Mouse (Mus musculus) mouse trophoblast stem cell (cell line): ENCODE results near the gene Emp3.

Source experiments
- in situ Hi-C, 2 experiments: fragments of 300-500 bp; cut with MseI, MboI; formaldehyde crosslinking; loops; 2 replicates in 1 of 2; 3 replicates in 1 of 2; pipeline ENCODE4 v1.15.1; 2025

The Emp3 gene

DNA sequence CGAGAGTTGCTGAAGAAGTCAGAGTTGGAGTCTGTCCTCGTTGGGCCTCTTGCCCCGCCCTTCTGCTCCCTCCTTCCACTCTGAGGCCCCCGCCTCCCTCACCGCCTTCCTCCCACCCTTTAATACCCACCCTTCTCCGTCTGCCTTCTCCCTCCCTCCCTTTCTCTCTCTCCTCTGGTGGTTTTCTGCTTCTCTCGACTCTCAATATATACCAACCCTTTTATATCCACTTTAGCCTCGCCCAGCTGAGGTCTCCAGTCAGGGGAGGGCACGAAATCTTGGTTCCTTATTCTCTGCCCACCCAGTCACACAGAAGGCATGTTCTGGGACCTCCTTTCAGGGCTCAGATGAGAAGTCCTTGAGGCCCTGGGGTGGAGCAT is at the start of gene Emp3:
Gene Emp3 (minus strand): TSS at position 163 of the 380 bp plus-strand sequence.
- in situ Hi-C loops, result no loop called here

- in situ Hi-C loops, result no loop called here
These were observed 35.4 kb upstream of the Emp3 start for GRCm38 (mm10) chr7:45956611-45957010.

DNA sequence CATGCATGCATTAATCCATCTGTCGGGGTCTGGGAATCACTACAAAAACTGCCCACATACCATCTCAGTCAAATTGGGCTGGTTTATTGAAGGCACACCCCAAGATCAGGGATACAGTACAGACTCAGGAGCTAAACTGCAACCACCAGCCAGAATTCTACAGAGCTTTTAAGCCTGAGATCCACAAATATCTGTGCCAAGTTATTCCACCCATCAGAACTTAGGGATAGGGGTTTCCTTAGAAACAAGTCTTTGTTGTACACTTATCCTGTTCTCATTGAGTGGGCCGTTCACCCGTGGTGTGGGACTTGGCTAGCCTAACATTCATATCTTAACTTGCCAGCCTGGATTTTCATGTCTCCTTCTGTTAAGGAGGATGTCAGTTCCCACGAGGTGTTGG is 27.9 kb upstream of the Emp3 start:
- in situ Hi-C loops, result no loop called here

GRCm38 (mm10) chr7:45943280-45943679 is 22.1 kb upstream of the Emp3 start:
- in situ Hi-C loops, result loop anchor here in 1 of 2 experiments (5.0 kb wide), 1 partner anchor 69 kb away; no protein-coding TSS in a partner anchor

DNA sequence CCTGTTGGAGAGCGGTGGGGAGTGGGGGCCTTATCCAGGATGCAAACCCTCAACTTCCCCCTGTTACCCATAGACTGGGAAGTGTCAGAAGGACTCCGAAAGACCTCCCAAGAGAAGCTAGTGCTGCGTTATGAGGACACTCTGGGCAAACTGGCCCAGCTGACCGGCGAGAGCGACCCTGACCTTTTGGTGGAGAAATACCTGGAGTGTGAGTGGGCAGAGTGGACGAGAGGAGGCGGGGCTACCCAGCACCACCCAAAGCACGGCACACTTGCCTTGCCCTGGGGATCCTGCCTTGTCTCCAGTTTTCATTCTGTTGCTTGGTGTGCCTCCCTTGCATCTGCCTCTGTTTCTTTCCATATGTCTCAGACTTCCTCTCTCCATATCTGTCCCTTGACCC is 20.8 kb upstream of the Emp3 start:
- in situ Hi-C loops, result loop anchor here in 1 of 2 experiments (5.0 kb wide), 1 partner anchor 70 kb away; no protein-coding TSS in a partner anchor

- in situ Hi-C loops, result loop anchor here (5.0 to 10.0 kb wide), 2 partner anchors 72 to 205 kb away; no protein-coding TSS in a partner anchor
These were observed 18.6 kb upstream of the Emp3 start for GRCm38 (mm10) chr7:45939836-45940235.

DNA sequence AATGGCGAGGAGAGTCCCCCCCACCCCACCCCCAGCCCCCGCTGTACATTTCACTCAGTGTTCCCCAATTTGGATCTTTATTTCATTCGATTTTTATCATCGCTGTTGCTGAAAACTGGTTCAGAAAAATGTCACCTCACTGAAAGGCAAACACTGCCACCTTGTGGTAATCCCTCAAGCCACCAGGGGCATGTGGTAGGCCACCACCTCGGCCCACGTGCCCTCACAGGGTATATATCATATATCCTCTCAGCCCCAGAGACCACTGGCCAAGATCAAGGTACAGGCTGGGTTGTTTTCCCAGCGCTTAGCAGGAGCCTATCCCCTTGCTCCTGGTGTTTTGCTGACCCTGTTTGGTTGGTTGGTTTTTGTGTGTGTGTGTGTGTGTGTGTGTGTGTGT is 13.9 kb upstream of the Emp3 start:
- in situ Hi-C loops, result loop anchor here (5.0 to 10.0 kb wide), 2 partner anchors 77 to 200 kb away; no protein-coding TSS in a partner anchor

DNA sequence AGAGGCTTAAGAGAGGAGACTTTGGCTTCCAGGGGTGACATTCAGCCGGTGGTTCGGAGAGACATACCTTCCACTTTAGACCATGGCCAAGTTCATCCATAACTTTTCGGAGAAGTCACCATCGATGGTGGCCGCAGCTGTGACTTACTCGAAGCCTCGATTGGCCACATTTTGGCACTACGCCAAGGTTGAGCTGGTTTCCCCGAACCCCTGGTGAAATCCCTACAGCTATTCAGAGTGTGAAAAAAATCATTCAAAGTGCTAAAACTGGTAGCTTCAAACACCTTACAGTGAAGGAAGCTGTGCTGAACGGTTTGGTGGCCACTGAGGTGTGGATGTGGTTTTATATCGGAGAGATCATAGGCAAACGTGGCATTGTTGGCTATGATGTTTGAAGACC is 12.6 kb upstream of the Emp3 start:
- in situ Hi-C loops, result loop anchor here in 1 of 2 experiments (10.0 kb wide), 1 partner anchor 199 kb away; no protein-coding TSS in a partner anchor

- in situ Hi-C loops, result loop anchor here in 1 of 2 experiments (10.0 kb wide), 1 partner anchor 195 kb away; no protein-coding TSS in a partner anchor
These were observed 8.5 kb upstream of the Emp3 start for GRCm38 (mm10) chr7:45929688-45930087.

- in situ Hi-C loops, result no loop called here
These were observed 7.6 kb upstream of the Emp3 start for GRCm38 (mm10) chr7:45928626-45929295.

GRCm38 (mm10) chr7:45924429-45924816 is 3.2 kb upstream of the Emp3 start:
- in situ Hi-C loops, result no loop called here

DNA sequence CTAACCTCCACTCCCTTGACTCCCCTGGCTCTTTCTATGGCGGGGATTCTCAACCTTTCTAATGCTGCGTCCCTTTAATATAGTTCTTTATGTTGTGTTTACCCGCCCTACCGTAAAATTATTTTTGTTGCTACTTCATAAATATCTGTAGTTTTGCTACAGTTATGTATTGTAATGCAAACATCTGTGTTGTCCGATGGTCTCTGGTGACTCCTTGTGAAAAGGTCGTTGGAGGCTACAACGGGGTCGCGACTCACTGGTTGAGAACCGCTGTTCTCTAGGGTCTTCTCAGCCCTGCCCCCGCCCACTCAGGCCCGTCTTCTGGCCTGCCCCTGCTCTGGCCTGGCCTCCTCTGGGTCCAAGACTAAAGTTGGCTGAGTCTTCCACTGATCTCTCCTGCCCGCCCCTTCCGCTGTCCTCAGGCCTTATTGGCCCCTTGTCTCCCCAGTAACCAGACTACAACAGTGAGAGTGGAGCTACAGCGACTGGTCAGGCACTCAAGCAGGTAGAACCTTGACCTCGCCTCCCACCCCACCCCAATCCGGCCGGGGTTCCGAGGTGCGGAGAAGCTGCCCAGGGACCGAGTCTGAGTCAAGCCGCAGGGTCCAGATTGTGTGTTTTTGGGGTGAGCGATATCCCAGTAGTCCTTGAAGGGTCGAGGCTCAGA is 2.7 kb upstream of the Emp3 start, which contains the start of gene Ccdc114:
Gene Ccdc114 (plus strand): TSS at position 311 of the 667 bp plus-strand sequence.
- in situ Hi-C loops, result no loop called here

- in situ Hi-C loops, result no loop called here
These were observed 1.9 kb upstream of the Emp3 start for GRCm38 (mm10) chr7:45922928-45923761.

DNA sequence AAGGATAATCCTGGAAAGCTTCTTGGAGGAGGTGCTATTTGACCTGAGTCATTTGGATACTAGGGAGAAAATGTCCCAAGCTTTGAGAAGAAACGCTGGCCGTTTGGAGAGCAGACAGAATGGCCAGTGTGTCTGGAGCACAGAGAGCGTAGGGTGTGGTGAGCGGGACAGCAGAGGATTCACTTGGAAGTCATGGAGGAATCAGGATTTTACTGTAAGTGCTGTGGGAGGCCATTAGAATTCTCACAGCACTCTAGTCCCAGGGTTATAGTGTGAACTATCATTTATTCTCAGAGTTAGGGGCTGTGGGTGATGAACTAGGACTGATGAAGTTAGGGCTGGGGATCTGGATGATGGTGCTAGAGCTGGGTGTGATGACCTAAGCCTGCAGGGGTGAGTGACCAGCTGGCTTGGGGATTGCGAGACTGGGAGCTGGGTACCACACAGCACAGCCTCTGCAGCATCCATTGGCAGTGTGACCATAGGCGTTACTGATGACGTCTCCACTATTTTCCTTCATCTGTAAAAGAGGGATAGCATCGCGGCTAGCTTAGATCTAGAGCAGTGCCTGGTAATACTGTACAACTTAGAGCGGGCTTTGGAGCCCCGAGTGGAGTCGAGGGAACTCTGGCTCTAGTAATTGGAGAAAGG is 871 bp upstream of the Emp3 start:
- in situ Hi-C loops, result no loop called here

DNA sequence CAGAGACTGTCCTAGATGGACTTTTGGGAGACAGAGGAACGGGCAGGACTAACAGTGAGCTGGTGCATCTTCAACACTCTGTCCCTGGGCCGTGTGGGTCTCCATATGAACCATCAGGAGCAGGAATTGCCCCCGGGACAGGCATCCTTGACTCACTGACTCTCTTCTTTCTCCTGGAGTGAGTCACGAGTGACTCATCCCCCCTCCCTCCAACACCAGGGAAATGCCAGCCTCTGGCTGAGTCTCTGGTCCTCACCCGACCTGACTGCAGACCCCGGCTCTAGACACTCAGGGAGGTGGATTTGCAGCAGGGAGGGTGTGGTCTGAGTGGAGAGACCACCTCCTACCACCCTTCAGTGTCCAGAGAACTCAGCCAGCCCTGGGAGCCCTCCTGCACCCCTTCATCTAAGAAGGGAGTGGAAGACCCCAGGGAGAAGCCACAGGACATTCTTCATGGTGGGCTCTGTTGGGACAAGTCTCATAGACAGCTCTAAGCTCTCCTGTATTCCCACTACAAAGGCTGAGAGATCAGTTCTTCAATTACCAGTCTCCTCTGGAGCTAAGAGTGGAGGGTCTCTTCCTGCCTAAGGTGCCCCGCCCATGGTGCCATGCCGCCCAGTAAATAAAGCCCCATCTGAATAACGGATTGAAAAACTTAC is 492 bp downstream of the Emp3 start:
- in situ Hi-C loops, result no loop called here

- in situ Hi-C loops, result no loop called here
These were observed 1.4 kb downstream of the Emp3 start for GRCm38 (mm10) chr7:45919761-45920160.

GRCm38 (mm10) chr7:45919083-45919671 is 2.0 kb downstream of the Emp3 start:
- in situ Hi-C loops, result no loop called here

- in situ Hi-C loops, result no loop called here
These were observed 3.3 kb downstream of the Emp3 start for GRCm38 (mm10) chr7:45917926-45918325.

- in situ Hi-C loops, result no loop called here
These were observed 4.0 kb downstream of the Emp3 start for GRCm38 (mm10) chr7:45917004-45917704.
